Mouse (Mus musculus) induced T-regulatory cell, adult 2 months (primary cell): ENCODE results near the gene 4930539E08Rik.

Experiments used
- DNase-seq: peaks from one replicate; pipeline ENCODE4 v3.0.0-alpha.2; 2012; ENCODE audit warnings: low read depth

Gene 4930539E08Rik

GRCm38 (mm10) chr17:28895217-28895875 is 19.8 kb downstream of the 4930539E08Rik start:
- no peak for DNase-seq

GRCm38 (mm10) chr17:28894050-28894767 is 20.9 kb downstream of the 4930539E08Rik start:
- peak; percentile 24 for DNase-seq

- no peak for DNase-seq
Observed at GRCm38 (mm10) chr17:28886266-28886665, 28.9 kb downstream of the 4930539E08Rik start.

DNA sequence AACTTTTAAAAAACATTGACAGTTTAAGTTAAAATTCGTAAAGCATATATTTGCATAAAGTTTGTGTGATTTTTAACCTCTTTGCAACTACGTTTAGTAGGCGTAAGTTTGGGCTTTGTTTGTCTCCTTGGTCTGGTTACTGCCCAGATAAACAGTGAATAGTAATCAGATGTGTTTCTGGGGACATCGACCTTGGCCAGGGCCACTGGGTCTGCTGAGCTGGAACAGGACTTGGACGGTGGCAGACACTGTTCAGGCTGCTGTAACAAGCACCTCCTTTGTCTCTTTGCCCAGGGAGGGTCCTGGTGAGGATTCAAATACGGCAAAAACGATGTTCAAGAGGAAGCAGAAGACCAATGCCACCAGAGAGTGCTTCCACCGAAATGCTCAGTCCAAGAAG is 29.9 kb downstream of the 4930539E08Rik start:
- DNase-seq = no peak

DNA sequence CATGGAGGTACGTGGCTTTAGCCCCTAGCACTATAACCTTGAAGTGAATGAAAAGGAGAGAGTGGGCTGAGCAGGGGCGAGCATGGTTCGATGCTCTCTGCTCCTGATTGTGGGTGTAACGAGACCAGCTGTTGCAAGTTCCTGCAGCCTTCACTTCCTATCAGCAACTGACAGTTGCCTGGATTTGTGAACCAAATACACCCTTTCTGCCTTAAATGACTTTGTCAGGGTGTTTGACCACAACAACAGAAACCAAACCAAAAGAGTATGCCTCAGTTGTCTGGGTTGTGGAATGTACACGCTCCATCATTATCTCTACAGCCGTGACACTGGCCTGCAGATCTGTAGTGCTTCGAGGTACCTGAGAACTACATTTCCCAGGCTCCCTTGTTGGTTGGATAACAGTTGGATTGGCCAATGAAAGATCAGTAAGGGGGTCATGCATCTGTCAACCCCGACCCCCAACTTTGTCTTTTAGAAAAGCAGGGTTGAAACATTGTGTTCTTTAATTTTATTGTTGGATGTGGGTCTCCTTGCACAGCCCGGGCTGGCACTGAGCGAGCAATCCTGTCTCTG is 31.1 kb downstream of the 4930539E08Rik start:
- DNase-seq = no peak

DNA sequence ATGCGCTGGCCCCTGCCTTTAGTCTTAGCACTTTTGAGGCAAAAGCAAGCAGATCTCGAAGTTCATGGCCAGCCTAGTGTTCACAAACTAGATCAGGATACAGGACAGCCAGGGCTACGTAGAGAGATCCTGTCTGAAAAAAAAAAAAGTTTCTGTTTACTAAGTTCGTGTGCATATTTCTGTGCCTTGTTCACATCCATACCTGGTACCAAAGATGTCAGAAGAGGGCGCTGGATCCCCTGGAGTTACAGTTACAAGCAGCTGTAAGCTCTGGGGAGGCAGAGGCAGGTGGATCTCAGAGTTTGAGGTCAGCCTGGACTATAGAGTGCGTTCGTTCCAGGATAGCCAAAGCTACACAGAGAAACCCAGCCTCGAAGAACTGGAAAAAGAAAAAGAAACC is 32.3 kb downstream of the 4930539E08Rik start:
- peak; percentile 75 for DNase-seq

DNA sequence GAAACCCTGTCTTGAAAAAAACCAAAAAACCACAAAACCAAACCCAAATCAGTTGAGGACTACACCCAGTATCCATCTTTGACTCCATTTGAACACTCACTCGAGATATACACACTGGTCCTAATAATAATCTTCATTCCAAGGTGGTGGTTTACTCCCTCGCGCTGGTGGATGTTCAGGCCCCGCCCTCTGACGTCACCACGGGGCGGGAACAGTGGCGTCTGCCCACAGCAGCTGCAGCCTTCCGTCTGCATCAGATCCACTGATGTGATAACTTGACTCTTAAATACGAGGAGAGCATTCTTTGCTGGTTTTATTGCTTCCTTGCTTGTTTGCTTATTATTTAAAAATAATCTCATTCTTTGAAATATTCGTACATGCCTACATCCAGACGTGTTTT is 32.8 kb downstream of the 4930539E08Rik start:
- peak; percentile 92 for DNase-seq

- DNase-seq = peak; percentile 83
Observed at GRCm38 (mm10) chr17:28879931-28880391, 35.2 kb downstream of the 4930539E08Rik start.

DNA sequence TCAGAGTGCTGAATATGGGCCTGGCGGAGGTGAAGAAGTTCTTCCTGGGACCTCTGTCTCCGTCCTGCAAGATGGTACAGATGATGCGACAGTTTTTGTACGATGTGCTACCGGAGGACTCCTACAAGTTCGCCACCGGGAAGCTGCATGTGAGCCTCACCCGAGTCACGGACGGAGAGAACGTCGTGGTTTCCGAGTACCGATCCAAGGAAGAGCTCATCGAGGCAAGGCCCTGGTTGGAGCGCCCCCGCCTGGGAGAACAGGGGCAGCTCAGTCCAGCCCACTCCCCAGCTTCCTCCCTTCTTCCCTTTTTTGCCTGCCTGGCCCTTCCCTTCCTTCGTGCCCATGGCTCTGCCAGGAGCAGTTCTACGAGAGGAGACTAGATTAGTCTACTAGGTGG is 38.3 kb downstream of the 4930539E08Rik start:
- no peak for DNase-seq

DNA sequence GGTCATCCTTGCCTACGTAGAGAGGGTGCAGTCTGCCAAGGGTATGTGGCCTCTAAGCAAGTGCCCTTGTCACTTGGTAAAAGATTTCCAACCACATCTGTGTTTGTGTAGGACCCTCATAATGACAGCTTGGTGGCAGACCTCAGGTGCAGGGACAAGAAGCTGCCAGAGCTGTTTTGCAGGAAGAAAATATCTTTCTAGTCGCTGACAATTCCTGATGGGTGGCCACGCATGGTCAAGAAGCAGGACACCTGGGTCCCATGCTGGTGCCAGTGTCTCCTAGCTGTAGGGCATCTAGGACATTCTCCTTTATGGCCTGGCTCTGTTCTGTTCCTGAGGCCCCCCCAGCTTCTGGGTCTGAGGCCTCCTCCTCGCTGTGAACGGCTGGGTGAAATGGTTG is 38.8 kb downstream of the 4930539E08Rik start:
- no peak for DNase-seq

GRCm38 (mm10) chr17:28875316-28875715 is 39.8 kb downstream of the 4930539E08Rik start:
- DNase-seq = no peak

GRCm38 (mm10) chr17:28874825-28875224 is 40.3 kb downstream of the 4930539E08Rik start:
- DNase-seq = no peak

DNA sequence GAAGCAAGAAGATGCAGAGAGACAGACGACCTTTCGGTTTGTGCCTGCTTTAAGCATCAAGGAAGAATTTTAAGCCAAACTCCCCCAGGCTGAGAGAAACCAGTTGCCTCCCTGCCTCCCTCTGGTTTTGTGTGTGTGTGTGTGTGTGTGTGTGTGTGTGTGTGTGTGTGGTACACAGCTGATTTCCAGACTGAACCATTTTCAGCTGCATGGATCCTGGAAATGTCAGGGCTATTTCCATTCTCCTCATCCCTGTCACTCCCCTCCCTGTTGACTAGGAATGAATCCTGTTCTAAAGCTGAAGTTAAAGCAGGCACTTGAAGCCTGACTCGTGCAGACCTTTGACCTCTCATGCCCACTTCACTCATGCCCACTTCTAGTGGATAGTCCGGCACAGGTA is 40.9 kb downstream of the 4930539E08Rik start:
- no peak for DNase-seq

GRCm38 (mm10) chr17:28872322-28872721 is 42.8 kb downstream of the 4930539E08Rik start:
- DNase-seq = no peak

- no peak for DNase-seq
Observed at GRCm38 (mm10) chr17:28871831-28872230, 43.3 kb downstream of the 4930539E08Rik start.

DNA sequence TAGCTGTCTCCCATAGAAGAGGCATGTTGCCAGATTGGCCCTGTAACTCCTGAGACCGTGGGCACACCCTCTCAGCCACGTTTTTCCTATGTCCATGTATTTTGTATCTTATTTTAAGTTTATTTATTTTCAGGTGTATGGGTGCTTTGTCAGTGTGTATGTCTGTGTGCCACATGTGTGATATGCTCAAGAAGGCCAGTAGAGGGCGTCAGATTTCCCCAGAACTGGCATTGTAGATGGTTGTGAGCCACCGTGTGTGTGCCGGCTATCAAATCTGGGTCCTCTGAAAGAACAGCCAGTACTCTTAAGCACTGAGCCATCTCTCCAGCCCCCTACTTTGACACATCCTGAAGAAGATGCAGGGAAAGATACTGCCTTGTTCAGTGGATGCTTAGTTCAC is 44.7 kb downstream of the 4930539E08Rik start:
- no peak for DNase-seq

DNA sequence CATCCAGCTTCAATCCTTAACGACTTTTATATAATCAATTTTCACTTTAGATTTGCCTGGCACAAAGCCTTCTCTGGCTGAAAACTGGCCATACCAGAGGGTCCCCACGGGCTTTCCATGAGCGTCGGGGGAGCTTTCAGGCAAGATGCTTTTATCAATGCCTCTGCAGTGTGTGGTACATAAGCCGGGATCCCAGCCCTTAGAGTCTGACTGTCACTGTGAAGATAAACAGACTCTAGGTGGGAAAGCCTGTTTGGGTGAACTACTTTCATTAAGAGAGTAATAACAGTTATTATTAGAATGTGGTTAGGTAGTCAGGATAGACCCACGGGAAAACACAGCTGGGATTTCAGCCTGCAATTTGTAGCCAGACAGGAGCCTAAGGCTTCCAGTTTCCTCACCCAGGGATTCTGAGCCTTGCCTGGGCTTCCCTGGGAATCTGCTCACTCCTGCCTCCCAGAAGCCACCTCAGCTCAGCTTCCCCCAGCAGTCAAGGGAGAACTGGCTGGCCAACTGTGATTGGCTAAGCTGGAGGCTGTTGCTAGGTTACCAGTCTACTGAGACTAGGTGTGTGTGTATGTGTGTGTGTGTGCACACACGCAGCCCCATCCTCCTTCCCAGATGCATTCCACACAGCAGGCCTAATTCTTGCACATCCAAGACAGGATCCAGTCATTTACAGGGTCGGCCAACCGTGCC is 45.6 kb downstream of the 4930539E08Rik start:
- DNase-seq = no peak

- no peak for DNase-seq
Observed at GRCm38 (mm10) chr17:28867381-28867780, 47.7 kb downstream of the 4930539E08Rik start.

DNA sequence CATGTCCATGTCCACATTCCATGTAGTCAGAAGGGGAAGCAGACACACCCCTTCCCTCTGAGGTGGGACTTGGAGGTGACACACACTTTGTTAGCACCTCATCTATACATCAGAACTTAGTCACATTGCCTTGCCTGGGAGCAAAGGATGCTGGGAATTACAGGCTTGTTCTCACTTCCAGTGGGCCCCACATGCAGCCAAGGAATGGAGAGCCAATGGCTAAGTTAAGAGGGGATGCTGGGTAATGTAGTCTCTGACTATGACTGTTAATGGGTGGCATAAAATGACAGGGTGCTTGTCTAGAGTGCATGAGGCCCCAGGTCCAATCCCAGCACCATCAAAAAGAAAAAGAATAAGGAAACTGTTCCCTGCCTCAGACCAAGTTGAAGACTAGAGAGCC is 48.2 kb downstream of the 4930539E08Rik start:
- DNase-seq = no peak

DNA sequence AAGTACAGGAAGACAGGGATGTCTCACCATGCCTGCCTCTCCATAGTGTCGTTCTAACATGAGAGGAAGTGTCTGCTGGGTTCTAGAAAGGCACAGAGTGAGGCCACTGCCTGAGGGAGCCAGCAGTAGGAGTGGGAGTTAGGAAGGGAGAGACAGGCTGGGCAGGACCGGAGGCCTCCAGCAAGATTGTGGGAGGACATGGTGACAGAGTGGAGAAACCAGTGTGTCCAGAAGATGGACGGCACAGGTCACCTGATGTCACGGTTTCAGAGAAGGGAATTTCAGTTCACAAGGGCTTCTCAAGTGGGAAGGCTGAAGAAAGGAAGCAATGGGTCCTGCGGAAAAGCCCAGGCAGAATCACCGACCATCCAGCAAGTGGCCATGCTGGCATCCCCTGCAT is 50.7 kb downstream of the 4930539E08Rik start:
- DNase-seq = no peak

GRCm38 (mm10) chr17:28863926-28864325 is 51.2 kb downstream of the 4930539E08Rik start:
- no peak for DNase-seq

GRCm38 (mm10) chr17:28858205-28858604 is 56.9 kb downstream of the 4930539E08Rik start, which contains the start of gene Pnpla1:
TSS of gene Pnpla1 (plus strand) at chr17:28858411.
- DNase-seq = no peak
